Mouse (Mus musculus): ENCODE measurements at regions not wholly inside any gene's neighbourhood (a gene's known extent, or its start where the extent isn't known, plus 50 kb on each side); places are given as distances from the start of the nearest gene placed in this dataset.
A peak's percentile ranks its signal among the peaks of the same experiment; 100 is the strongest.

DNA sequence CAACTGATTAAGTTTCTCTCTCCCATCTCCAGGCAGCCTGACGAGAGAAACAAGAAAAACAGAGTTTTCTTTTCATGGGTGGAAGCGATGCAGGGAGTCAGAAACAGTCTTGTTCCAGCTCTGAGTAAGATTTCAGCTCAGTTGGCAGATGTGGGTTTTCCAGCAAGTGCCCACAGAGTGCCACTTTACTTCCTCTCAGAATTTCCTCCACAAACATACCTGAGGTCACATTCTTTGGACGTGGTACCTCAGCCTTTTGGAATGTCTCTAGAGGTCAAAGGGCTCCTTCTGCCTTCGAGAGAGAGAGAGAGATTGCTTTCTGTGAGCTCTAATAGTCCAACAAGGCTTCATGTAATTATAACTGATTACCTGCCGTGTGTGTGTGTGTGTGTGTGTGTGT lies 172.0 kb downstream of the Bcl2l11 start:
- ATAC-seq (replicated peaks; ENCODE audit: low read depth, poor library complexity, severe bottlenecking), result no peak

DNA sequence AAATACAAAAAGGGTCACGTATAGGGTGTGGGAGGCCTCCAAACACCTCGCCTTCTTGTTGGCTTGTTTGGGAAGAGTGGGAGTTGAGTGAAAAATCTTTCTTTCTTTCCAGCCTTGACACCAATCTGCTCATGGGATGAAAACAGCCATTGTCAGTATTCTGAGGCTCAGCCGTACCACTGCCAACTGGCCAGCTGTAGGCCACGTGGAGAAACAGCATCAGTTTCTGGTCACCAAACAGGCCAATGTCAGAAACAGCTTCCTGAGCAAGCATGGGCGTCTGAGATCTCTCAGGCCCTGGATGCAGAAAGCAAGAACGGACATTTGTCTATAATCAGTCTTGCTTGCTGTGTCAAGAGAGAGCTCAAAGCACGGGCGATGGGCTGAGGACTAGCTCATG lies 173.2 kb downstream of the Bcl2l11 start:
- no peak for ATAC-seq (replicated peaks; ENCODE audit: low read depth, poor library complexity, severe bottlenecking)

DNA sequence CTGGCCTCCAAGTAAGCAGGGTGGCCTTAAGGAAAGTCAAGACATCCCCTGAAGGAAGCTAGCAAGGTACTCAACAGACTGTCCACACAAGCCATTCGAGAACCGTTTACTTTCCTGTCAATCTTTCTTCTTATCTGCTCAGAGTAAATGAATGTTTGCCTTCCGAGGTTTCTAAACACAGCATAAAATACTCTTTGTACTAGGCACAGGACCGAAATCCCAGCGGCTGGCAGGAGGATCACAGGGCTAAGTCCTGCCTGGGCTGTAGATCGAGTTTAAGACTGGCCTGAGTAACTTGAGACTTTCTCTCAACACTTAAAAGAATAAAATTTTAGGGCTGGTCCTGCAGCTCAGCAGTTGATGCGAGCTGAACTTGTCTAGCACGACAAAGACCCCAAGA lies 175.9 kb downstream of the Bcl2l11 start:
- no peak for ATAC-seq (replicated peaks; ENCODE audit: low read depth, poor library complexity, severe bottlenecking)

DNA sequence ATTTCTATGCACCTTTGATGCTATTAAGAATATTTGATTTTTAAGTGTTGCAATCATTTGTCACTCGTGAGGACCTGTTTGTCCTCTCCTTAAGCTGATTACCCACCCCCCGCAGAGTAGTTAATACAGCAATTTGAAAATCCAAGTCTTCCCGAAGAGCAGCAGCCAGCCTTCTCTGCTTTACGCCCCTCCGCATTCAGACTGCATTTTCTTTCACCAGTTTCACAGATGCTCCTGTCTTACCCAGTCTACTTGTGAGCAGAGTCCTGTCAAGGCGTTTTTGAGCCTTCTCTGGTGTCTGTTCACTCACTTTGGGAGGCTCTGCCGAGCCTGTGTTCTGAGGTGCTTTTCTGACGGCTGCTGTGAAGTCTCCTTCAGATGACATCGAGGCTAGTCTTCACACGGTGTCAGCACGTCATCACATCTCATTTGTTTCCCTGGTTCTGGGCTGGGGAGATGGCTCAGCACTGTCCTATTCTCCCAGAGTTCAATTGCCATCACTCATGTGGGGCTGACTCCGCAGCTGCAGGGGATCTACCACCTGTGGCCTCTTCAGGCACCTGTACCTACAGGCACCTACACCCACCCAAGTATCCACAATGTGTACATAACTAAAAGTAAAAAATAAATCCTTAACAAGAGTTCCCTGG lies 178.3 kb downstream of the Bcl2l11 start:
- ATAC-seq (replicated peaks; ENCODE audit: low read depth, poor library complexity, severe bottlenecking), result no peak

DNA sequence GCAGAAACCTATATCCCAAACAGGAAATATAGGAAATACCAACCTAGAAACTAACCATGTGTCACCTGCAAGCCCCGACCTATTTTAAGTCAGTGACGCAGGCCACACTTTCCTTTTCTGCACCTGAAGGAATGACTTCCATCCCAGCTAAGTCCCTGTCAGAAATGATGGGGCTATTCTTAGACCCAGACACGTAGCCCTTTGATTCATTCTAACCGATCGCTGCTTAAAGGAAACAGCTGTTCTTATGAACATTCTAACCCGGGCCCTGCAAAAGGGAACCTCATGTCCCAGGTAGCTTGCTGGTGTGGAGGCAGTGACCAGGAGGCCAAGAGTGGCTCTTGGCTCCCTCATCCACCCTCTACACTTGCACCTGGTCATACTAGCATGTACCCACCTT lies 180.9 kb downstream of the Bcl2l11 start:
- ATAC-seq (replicated peaks; ENCODE audit: low read depth, poor library complexity, severe bottlenecking), result 0 out of 2 replicates have a peak, but pooled peaks have one; percentile 36

DNA sequence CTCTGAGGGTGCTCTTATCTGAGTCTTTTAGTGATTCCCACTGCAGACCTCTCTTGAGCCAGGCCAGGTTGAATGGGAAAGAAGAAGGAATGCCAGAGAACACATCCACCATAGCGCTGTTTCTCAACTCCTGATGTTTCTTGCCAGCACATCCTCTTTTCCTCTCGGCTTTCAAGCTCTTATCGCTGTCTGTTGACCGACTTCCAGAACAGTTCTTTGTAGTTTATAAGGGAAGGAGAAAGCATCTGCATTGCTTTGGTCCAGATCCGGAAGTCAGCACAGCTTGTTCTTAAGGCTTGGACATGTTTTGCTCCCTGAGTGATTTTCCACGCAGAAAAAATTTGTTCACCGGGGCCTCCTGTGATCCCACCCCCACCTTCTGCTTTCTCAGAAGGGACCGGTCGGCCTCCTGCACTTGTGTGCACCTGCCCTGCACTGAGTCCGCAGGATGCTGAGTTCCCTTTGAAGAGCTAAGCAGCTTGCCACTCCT lies 183.7 kb downstream of the Bcl2l11 start:
- no peak for ATAC-seq (replicated peaks; ENCODE audit: low read depth, poor library complexity, severe bottlenecking)

DNA sequence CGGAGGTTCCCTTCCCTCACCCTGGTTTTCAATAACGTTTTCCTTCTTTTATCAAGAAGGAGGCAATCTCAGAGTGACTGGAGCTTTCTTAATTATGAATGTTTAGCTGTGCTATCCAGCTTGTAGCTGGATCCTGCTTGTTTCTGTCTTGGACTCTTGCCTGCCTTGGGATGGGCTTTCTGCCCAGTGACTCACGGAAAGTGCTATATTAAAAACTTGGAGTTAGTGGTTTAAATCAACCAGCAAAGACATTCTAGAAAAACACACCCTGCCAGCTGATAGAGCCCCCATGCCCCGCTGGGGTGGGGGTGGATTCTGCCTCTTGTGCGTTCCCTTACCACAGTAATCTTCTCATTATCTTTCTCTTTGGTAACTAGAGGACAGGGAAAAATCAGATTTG lies 184.2 kb downstream of the Bcl2l11 start:
- no peak for ATAC-seq (replicated peaks; ENCODE audit: low read depth, poor library complexity, severe bottlenecking)

DNA sequence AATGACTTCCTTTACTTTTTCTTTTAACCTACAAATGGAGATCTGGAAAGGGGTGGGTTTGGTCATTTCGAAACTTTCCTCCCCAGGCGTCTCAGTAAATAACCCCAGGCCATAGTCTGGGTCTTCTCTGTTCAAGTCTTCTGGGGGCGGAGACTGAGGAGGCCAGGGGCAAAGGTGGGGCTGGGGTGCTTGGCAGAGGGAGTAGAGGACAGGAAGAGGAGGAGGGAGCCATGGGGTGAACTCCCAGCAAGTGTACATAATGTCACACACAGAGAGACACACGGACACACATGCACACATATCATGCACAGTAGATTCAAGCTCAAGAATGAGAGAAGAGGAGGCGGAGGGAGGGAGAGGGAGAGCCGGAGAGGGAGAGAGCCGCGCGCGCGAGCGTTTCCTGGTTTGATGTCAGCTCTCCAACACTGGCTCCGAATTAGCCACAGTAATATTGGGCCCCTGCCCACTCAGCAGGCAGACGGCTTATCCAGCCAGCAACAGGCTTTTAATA lies 186.3 kb downstream of the Bcl2l11 start:
- peak; percentile 79 for ATAC-seq (replicated peaks; ENCODE audit: low read depth, poor library complexity, severe bottlenecking)

DNA sequence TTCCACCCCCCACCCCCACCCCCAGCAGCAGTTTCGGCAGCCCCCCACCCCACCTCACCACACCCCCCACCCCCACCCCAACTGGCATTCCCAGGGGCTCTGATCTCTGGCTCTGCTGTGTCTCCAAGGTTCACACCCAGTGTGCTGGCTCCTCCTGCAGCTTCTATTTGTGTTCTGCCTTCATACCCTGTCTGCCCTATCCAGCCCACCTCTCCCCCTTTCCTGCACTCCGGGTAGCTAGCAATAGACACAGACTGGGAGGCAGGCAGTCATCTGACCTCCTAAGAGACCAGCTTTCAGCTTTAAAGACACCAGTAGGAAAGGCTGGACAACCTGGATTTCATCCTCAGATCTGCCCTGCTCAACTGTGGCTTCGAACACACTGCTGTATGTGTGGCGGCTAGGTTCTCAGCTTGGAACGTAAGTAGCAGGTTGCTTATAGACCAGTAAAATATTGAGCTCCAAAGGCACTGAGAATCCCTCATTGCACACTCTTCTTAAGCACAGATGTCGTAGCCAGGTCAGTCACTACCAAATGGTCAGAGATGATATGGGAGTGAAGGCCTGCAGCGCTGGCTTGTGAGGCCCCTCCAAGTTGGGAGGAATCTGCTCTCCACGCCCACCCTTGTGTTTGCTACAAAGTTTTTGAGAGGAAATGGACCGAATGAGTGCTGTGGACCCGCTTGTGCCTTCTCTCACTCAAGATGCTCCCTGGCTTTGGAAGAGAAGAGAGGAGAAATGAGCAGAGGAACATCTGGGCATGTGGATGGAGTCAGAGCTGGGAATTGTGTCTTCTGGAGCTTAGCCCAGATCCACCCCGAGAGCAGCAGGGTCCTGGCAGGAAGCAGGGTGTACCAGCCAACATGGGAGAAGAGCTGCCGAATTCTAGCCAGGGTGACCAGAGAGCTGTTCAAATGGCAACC lies 187.1 kb downstream of the Bcl2l11 start:
- ATAC-seq (replicated peaks; ENCODE audit: low read depth, poor library complexity, severe bottlenecking), result no peak

DNA sequence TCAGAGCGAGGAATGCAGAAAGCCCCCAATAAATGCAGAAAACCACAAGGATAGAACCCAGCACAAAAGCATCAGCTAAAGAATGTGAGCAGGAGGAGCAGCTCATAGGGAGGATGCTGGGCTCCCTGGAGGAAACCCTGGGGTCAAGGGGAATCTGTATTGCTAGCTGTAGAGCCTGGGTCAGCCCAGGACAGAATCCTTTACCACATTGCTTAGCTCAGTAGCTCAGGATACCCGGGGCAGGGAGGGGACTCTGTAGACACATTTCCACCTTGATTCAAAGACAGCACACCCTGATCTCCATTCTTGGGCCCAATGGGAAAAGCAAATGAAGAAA lies 187.7 kb downstream of the Bcl2l11 start:
- ATAC-seq (replicated peaks; ENCODE audit: low read depth, poor library complexity, severe bottlenecking), result no peak

DNA sequence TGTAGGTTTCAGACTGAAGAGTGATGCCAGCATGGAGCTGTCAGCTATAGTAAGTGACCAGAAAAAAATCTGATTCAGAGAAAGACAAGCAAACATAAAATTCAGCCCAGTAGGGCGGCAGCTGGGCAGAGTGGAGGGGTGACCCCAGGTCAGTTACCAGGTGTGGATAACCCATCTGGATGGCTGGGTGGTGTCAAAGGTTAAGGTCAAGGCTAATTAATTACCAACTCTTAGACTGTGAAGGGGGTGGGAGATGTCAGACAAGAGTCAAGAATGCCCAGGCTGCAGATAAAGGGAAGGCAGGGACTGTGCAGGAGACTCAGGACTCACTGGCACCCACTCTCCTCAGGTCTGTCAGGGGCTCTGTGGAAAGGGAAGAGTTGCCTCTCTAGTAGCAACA lies 188.1 kb downstream of the Bcl2l11 start:
- no peak for ATAC-seq (replicated peaks; ENCODE audit: low read depth, poor library complexity, severe bottlenecking)

DNA sequence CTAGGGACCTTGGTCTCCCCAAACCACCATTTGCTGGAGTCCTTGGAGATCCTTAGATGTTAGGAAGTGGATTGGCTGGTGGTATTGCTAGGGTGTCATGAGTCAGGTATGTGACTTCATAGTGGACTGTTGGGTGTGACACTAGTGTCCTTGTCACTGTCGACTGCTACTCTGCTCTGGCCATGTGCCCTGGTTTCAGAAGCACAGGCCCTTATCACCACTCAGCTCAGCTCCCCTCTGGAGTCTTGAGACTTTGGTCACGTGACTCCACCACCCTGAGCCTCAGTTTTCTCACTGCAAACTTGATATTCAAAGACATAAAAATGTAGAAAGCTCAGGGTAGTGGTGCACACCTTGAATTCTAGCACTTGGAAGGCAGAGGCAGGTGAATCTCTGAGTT lies 190.7 kb downstream of the Bcl2l11 start:
- ATAC-seq (replicated peaks; ENCODE audit: low read depth, poor library complexity, severe bottlenecking), result no peak

DNA sequence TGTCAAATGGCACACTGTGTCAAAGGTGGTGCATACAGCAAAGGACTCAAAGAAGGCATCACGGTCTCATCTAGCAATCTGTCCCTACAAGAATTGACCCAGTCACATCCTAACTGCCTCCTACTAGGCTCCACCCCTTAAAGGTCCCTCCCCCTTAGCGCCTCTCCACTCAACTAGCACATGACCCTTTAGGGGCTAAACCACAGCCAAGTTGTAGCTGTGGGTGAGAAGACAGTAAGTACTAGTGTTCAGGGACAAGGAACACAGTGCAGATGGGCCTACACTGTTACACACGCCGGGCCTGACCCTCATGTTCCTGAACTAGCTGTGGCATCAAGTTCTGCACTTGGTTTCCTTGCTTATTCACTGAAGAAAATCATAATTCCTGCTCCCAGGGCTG lies 192.4 kb downstream of the Bcl2l11 start:
- peak; percentile 68 for ATAC-seq (replicated peaks; ENCODE audit: low read depth, poor library complexity, severe bottlenecking)

DNA sequence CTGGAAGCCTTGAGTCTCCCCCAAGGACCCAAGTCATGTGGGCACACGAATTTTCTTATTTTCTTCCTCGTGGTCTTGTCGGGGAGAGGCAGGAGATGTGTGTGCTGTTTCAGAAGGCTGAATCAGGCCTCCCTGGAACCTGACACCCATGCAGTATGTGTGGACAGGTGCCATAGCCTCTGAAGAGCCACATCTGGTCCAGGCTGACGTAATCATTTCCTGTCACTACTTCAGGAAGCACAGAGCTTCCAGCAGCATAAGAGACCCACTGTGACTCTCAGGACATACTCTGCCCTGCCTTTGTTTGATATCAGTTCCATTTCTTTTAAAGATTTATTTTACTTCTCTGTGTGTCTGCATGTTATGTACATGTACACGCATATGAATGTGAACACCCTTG lies 193.1 kb downstream of the Bcl2l11 start:
- peak; percentile 51 for ATAC-seq (replicated peaks; ENCODE audit: low read depth, poor library complexity, severe bottlenecking)

DNA sequence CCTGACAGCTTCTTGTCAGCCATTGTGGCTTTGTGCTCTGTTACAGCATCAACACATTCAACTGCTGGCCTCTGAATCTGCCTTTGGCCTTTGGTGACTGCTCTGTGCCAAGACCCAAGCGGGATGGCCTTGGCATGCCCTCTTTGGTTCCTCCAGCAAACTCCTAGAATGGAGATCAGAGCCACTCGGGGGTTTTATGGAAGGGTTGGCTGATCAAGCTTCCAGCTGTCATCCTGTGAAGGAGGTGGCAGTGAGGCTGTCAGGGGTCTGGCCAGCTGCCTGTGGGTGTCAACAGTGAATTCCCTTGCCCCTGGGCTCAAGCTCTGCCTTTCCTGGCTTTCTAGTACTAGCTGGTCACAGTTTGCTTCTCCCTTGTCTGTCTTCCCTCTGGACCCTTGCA lies 195.6 kb downstream of the Bcl2l11 start:
- no peak for ATAC-seq (replicated peaks; ENCODE audit: low read depth, poor library complexity, severe bottlenecking)

DNA sequence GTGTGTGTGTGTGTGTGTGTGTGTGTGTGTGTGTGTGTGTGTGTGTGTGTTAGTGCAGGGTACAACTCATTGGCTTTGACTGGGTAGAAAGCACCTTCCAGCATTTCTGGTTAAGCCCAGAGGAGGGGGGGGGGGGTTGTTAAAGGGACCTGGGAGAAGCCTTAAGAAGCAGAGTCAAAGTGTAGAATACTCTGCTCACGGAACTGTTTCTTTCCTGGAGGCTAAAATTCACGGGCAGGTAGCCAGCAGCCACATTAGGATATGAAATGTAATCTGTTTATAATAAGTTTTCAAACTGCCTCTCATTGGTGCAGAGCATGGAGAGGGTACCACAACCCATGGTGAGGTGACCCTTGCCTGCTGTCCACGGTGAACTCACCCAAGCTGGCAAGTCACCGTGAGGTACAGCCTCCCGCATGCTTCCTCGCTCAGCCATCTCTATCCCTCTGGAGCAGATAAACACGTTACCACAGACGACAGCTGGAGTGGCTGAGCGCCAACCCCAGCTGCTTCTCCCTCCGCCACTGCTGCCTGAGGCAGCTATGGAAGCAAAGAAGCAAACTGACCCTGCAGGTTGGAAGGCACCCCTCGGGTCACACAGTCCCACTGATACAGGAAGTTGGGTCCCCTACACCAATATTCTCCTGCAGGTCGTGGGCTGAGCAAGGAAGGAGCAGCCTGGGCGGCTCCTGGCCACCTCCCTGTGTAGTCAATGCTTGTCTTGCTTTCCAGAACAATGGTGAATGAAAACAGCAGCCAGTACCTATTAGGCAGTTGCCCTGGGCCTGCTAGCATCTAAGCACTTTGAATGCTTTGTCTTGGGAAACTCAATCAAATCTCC lies 198.6 kb downstream of the Bcl2l11 start:
- ATAC-seq (replicated peaks; ENCODE audit: low read depth, poor library complexity, severe bottlenecking), result peak; percentile 61

DNA sequence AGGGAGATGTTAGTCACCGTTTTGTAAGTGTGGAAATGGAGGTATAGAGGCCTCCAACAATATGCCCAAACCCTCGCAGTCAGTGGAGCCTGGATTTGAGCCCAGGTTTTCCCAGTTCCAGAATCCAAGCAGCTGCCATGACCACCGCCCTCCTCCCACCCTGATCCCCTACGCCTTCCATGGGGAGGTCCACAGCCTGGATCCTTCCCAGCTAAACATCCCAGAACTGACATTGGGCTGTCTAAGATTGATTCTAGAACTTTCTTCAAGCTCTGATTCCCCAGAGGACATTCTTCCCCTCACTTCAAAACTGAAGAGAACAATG lies 199.2 kb downstream of the Bcl2l11 start:
- no peak for ATAC-seq (replicated peaks; ENCODE audit: low read depth, poor library complexity, severe bottlenecking)

DNA sequence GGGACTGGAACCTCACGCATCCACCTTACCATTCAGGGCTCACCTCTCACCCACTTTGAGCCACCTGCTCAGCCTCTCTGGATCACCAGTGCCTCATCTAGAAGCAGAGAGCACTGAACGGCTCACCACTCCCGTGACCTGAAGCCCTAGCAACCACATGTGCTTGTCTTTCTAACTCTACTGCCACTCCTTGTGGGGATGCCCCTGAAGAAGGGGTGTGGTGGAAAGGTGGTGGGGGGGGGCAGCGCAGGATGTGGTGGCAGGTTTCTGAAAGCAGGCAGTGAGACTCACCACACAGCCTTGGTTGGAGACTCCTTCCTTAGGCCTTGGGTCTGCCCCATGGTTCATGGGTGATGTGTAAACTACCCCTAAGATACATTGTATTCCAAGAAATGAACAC lies 199.6 kb downstream of the Bcl2l11 start:
- ATAC-seq (replicated peaks; ENCODE audit: low read depth, poor library complexity, severe bottlenecking), result no peak

DNA sequence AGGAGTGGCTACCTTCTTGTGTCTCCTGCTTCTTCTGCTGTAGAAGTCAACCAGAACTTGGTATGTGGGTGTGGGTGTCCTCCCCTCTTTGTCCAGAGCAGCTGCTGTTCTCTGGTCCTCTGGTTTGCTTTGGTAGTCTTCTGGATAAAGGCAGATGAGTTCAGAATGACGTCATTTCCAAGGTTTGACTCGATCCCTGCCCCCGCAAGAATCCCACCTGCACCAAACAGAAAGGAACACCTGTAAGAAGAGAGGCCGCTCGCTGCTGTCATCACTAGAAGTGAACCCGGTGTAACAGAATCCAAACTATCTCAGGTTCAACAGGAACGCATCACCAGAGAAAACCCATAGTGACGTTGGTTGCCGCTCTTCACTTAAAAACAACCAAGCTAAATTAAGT lies 205.0 kb downstream of the Bcl2l11 start:
- ATAC-seq (replicated peaks; ENCODE audit: low read depth, poor library complexity, severe bottlenecking), result no peak

DNA sequence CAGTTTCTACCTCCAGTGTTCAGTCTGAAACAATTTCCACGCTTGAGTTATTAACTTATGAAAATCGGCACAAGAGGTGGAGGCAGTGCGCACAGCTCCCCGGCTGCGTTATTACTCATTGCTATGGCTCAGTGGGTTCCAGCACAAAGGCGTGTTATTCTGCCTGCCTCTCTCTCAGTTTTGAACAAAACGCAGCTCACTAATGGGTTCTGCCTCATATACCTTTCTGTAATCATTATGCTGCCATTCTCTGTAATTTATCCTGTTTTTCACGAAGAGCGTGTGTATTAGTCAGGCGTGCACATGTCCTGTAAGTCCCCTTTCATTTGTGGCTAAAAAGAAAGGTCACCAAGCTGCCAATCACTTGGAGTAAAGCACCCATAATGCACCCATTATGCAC lies 205.4 kb downstream of the Bcl2l11 start:
- no peak for ATAC-seq (replicated peaks; ENCODE audit: low read depth, poor library complexity, severe bottlenecking)

DNA sequence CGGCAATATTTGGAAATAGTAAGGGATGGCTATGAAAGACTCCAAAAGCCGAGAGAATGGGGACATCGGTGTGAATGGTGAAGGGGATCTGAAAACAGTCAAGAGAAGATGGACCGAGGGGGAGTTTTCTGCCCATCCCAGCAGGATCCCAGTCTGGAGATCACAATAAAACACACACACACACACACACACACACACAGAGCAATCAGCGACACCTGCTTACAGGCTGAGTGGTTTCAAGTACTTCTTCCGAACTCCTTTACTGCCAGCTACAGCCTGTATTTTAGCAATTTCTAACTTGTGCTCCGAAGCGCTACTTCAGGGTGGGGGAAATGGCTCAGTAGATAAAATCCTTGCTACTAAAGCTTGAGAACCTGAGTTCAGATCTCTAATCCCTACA lies 205.8 kb downstream of the Bcl2l11 start:
- ATAC-seq (replicated peaks; ENCODE audit: low read depth, poor library complexity, severe bottlenecking), result no peak
